Mouse (Mus musculus) left cerebral cortex, postnatal 14 days (tissue): Measurements from ENCODE around the gene Zfp442. TPM values are rescaled to one million over a fixed set of nuclear protein-coding genes. Genes with fewer than 3 reads are reported as not detected.
"Not testable (repeated sequence)": the region's sequence is repeated elsewhere in the genome, so short reads cannot be mapped to it uniquely, and the experiment has no call there.

Experiments
- DNase-seq, 2 experiments: peaks; one replicate each; pipeline ENCODE4 v3.0.0; 2021 to 2022; ENCODE audit warnings: low spot score in 2 of 2, mixed read lengths in 1 of 2
- intact Hi-C: fragments of 180-260 bp; cut with DNase I; formaldehyde crosslinking; loops from one replicate; pipeline ENCODE4 v1.15.1; 2025
- long read RNA-seq, 2 experiments: library from polyadenylated mRNA; stranded (forward); transcript quantifications; one replicate each; pipeline ENCODE4 v2.0.0; 2021
- total RNA-seq, 2 experiments: library from RNA; stranded (reverse); gene quantifications; 2 replicates each; pipeline ENCODE4 v1.2.3; 2021

Zfp442 gene
- total RNA-seq: 1 to 10 TPM; 5.5 to 5.8 TPM
- long read RNA-seq, experiment 1: 0 reads
- long read RNA-seq, experiment 2, partial matches to known transcripts: 0 of 1 reads
- long read RNA-seq, experiment 2, other reads (novel, unspliced or antisense): 1 of 1 reads

DNA sequence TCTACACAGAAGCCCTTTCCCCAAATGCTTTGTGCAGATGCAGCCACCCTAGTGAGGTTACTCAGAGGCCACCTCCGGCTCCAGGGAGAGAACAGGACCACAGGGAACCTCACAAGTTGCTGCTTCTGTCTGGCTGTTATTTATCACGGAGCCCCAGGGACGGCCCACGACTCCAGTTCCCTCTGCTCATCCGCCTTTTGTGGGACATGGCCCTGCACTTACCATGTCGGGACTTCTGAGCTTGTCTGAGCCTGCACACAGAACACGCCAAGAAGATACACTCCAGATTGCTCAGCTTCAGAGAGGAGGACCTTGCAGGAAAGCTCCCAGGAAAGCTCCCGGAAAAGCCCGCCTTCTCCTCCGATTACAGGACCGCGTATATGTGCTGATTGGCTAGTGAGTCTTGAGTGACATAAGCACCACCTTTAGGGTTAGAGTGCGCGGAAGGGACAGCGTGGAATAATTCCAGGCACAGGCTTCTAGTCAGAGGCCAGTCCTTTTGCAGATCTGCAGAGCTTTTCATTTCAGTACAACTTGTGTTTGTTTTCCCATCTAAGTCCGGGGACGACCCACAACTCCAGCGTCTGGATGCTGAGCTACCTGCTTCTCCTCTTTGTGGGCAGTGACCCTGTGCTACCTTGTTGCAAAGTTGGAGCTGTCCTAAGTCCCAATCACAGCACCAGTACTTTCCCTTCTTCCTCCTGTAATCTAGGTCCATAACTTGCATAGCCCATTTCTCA is at the start of gene Zfp442:
Gene Zfp442 (minus strand): TSS at position 307 of the 740 bp plus-strand sequence.
- peak; percentile 45 to 62 for DNase-seq
- intact Hi-C loops: loop anchor here (5.0 kb wide), 1 partner anchor 314 kb away; the partner anchor contains the start of gene Zfp120

DNA sequence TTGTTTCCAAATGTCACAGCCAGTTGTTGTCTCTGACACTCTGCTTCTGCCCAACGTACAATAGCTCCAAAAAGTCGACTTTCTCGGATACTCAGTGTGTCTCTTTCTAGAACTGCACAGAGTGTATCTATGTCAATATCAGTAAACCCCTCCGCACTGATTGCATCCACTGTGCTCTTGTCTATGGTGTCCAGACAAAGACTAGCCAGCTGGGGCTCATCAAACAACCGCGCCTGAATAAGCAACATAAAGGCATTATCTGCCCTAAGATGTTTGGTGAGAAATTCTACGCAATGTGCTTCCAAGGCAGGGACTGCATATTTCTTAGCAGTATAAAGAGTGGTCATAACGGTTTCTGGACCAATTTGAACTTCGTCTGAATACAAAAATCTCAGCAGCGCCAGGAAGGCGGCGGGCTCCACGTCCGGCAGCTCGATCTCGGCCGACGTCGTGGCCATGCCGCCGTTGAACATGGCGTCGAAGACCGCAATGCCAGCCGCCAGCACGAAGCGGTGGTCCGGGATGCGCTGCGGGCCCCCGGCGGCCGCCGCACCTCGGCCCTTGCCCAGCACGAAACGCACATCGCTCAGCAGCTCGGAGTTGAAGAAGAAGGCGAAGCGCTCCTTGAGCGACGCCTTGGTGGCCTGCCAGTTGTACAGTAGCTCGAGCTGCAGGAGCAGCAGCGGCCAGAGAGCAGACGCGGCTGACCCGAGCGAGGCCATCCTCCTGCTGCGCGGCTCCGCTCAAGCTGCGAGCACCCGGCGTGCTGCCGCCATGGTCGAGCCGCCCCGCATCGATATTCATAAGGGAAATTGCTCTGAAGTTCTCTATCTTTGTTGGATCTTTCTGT is 49.1 kb upstream of the Zfp442 start:
- intact Hi-C loops, DNase-seq: not testable (repeated sequence)

DNA sequence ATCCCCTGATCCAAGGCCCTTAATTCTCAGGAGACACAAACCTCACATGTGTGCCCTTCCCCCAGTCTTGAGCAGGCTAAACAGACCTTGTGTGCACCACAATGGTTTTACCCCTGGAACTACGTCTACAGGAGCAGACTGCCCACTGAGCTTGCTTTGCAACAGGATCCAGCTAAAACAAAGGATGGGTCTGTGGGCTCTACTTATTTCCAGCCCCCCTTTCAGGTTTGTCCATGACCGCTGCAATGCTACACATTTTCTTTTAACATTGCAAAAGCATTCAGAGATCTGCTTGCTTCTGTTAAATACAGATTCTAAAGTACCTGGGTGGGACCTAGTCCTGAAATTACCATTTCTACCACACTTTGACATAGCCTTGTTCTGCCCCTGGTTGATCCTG is 41.7 kb upstream of the Zfp442 start:
- DNase-seq: no peak
- intact Hi-C loops: no loop called here

DNA sequence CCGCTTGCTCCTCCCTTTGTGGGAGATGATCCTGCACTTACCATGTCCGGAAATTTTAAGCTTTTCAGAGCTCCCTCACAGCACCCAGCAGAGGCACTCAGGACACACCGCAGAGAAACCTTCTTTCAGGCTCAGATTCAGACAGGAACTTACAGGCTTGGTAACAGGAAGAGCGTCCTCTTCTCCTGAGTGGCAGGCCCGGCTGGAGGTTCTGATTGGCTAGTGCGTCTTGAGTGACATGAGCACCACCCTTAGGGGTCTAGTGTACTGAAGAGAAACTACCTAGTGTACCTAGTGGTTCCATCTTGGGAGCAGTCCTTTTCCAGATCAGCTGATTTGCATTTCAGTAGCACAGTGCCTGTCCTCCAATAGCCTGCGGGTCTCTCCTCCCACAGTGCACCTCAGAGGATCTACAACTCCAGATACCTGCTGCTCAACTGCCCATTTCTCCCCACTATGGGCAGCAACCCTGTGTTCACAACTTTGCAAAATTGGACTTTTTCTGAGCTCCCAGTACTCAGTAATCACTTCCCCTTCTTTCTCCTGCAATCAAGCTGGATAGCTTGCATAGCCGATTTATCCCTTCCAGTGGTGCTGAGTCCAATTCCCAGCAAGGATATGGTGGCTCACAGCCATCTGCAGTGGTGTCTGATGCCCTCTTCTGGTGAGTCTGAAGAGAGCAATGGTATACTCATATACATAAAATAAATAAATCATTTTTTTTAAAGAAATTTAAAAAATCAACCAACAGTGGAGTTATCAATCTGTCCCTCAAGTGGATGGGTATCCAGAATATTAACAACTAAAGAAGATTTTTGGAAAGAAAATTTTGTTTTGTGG is 33.9 kb upstream of the Zfp442 start, which contains the start of gene Zfp345:
Gene Zfp345 (minus strand): TSS at position 153 of the 840 bp plus-strand sequence.
- DNase-seq: peak in 1 of 2 experiments; percentile 4
- intact Hi-C loops: not testable (repeated sequence)

DNA sequence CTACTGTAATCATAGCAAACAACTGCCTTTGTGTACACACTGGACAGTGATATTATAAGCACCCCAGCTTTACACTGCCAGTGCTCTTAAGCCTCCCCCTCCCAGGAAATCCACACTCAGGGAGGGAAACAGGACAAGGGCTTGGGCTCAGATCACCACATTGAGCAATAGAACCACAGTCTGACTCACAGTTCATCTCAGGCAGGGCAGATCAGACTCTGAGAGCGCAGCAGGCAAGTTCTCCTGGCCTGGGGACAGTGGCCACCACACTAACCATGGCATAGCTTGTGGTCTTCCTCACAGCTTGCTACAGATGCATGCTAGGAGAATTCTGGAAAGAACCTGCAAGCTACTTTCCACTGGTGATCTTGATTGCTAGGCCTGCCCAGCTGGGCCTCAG is 12.2 kb downstream of the Zfp442 start:
- DNase-seq, intact Hi-C loops: not testable (repeated sequence)

DNA sequence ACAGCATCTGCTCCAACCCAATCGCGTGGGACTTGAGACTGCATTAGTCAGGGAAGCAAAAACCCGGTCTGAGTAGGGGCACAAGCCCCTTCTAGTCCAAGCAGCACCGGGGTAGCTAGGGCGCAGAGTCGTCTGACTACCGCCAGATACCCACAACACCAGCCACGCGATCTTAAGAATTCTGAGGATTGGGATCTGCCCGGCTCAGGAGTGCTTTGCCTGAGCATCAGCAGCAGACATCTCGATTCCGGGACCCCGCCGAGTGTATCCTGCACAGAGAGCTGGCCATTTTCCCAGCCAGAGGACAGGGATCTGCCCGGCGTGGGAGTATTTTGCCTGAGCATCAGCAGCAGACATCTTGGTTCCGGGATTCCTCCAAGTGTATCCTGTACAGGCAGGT is 39.1 kb downstream of the Zfp442 start:
- DNase-seq, intact Hi-C loops: not testable (repeated sequence)

DNA sequence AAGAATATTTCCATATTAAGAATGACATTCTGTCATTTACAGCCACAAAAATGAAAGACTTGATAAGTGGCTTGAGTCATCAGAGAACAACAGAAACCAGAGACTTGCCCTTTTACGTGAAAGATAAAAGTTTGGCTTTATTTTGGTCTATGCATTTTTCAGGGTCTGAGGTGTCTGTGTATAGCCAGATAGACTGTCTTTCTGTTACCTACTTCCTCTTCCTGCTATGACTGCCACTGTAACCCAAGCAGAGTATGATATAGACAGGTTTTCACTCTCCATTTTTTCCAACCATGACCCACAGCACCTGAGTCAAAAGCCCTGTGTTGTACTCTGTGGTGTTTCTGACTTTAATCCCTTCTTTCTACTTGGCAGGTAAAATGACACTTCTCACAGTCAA is 61.1 kb downstream of the Zfp442 start:
- DNase-seq: no peak
- intact Hi-C loops: no loop called here

DNA sequence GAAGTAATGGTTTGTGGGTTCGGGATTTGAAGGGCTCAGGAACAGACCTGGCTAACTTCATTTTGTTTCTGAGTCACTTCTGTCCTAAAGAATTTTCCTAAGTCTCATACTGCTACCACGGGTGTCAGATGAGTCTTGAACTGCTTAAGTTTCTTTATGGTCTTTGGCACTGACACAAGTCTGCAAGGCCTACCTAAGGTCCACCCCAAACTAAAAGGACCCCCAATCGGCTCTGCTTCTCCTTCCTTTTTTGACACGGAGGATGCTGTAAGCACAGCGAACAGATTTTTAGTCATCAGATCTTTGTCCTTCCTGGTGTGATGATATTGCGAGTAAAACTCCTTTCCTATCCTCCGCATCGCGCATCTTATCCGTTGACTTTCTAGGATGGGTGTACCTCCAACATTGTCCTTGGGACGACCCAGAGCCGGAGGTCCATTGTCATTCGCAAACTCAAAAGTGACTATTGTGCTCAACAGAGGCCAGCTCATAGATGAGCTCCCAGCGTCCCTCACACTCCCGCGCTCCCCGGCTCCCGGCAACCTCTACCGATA is 65.7 kb downstream of the Zfp442 start:
- DNase-seq, intact Hi-C loops: not testable (repeated sequence)

DNA sequence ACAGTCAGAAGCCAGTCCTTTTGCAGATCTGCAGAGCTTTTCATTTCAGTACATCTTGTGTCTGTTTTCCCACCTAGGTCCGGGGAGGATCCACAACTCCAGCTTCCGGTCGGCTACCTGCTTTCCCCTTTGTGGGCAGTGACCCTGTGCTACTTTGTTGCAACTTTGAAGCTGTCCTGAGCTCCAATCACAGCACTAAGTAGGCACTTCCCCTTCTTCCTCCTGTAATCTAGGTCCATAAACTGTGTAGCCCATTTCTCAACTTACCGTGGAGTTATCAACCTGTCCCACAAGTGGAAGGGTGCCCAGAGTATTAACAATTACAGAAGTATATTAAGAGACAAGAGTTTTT is 88.4 kb downstream of the Zfp442 start:
- no peak for DNase-seq
- intact Hi-C loops: no loop called here

DNA sequence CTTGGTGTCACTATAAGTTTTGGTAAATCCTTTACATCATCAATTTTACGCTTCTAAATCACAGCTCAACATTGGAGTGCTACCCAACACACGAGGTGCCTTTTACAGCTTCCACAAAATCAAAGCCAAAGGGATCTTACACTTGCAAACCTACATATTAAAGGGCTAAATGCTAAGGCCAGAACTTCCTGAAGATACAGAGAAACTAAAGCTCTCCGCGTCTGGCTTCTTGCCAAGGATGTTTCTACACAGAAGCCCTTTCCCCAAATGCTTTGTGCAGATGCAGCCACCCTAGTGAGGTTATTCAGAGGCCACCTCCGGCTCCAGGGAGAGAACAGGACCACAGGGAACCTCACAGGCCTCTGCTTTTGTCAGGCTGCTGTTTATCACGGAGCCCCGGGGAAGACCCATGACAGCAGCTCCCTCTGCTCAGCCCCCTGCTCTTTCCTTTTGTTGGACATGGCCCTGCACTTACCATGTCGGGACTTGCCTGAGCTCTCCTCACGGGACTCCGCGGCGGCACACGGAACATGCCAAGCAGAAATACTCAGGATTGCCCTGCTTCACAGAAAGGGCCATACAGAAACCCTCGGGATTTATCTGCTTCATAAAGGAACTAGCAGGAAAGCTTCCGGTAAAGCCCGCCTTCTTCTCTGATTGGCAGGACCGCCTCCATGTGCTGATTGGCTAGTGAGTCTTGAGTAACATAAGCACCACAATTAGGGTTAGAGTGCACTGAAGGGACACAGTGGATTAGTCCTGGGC is 89.0 kb downstream of the Zfp442 start, which contains the start of gene 3300002I08Rik:
Gene 3300002I08Rik (minus strand): TSS at position 653 of the 765 bp plus-strand sequence.
- intact Hi-C loops: not testable (repeated sequence)
- DNase-seq: peak; percentile 85 to 89

Other genes with a start within 250 kb of the Zfp442 start
- gene Zfp937, start 233.4 kb downstream of the Zfp442 start, total RNA-seq: 1 to 10 TPM; 8.4 to 8.5 TPM
- 1 to 10 TPM; 7.0 to 8.6 TPM for gene Gm21994, start 195.9 kb downstream of the Zfp442 start, total RNA-seq
- gene Gm14124, start 194.0 kb downstream of the Zfp442 start, total RNA-seq: under 1 TPM; 0.11 to 0.26 TPM
- gene Gm10130, start 127.8 kb downstream of the Zfp442 start, total RNA-seq: 1 to 10 TPM in 1 of 2 experiments, not detected in 1; 2.5 TPM
- 1 to 10 TPM; 6.7 to 8.2 TPM for gene 3300002I08Rik, start 88.7 kb downstream of the Zfp442 start, total RNA-seq
- gene Zfp345, start 33.6 kb upstream of the Zfp442 start, total RNA-seq: under 1 TPM; 0.15 to 0.34 TPM
- not detected for gene Cst7, start 118.9 kb upstream of the Zfp442 start, total RNA-seq
- gene Apmap, start 157.1 kb upstream of the Zfp442 start, total RNA-seq: 10 to 100 TPM; 49.1 to 50.1 TPM
- gene Acss1, start 217.0 kb upstream of the Zfp442 start, total RNA-seq: 10 to 100 TPM; 17.1 to 17.5 TPM
- not detected for gene Vsx1, start 237.9 kb upstream of the Zfp442 start, total RNA-seq